Mouse (Mus musculus): Measurements from ENCODE around the gene Rps19. TPM values are rescaled to one million over a fixed set of nuclear protein-coding genes. Genes with fewer than 3 reads are reported as not detected.

Gene Rps19
- 2.7 TPM for polyA plus RNA-seq (2014; fragmentation: Illumina TruSeq; extraction: RNeasy Lipid Tissue Mini Kit (QIAGEN cat#74804); ENCODE audit: low replicate concordance)

DNA sequence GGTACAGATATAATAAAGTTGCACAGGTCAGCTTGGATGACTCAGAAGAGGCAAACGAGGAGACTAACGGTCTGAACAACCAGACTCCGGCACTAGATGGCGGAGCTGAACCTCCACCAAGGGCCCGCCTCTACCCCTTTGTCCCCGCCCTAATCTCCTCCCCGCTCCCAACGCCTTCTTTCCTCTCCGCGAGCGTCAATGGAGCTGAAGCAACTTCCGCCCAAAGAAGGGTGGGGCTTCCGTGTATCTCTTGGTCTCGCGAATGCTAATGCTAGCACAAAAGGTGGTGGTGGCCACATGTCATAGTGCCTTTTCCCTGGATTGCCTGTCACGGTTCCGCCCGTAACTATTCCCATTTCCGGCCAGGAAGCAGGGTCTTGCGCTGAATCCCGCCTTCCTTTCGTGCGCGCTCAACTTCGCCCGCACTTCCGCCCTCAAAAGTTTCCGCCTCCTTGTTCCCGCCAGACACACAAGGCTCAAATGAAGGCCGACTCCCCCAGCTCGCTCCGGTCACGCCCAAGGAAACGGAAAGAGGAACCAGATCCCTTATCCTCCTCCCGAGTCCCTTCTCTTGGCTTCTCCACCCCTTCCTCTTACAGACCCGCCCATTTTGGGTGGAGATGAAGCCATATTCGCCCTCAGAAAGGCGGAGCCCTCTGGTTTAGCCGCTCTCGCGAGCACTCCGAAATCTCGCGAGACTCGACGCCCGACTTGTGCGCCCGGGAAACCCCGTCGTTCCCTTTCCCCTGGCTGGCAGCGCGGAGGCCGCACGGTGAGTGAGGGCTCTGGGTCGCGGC is at the start of gene Rps19:
Gene Rps19, plus strand, starts transcription at position 476 of the 797 bp plus-strand sequence.

DNA sequence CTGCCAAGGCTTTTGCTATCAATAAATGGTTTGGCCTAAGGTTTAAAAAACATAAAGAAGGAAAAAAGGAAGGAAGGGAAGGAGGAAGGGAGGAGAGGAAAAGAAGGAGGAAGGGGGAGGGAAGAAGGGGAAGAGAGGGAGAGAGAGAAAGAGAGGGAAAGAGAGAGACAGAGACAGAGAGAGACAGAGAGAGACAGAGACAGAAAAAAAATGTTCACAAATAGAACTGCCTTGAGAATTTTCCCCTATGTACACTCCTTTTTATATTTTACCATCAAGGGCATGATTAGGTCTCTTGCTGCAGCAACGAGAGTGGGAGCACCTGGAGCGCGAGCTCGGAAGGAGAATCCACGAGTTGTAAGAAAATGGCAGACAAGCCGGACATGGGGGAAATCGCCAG is 22.3 kb upstream of the Rps19 start, which contains the start of gene Gm9844:
Gene Gm9844, plus strand, starts transcription at position 301 of the 400 bp plus-strand sequence.

DNA sequence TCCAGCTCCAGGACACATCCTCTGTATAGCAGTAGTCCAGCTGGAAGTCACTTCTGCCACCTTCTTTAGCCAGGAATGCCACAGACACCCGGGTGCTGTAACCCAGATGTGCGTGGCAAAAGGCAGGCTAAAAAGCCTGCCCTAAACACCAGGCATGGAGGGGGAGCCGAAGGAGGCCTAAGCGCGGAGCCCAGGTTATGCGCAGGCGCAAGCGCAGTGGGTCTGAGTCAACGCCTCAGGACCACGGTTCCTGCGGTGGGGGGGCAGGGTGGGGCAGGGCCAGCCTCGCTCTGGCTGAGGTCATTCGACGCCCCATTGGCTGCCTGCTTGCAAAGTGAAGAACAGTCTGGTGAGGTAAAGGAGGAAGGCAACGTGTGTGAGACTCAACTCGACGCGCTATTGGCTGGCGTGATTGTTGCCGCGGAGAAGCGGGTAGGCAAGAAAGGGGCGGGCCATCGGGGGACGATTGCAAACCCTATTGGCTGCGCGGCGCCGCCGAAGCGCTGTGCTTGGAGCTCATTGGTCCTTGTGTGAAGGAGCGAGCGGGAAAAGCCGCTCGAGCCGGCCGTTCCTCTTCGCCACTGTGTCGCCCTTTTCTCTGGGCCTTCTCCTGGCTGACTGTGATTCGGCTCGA is 14.5 kb upstream of the Rps19 start, which contains the start of the genes Lypd4 and Dmrtc2:
Gene Lypd4, minus strand, starts transcription at position 410 of the 634 bp plus-strand sequence.
Gene Dmrtc2, plus strand, starts transcription at position 526 of the 634 bp plus-strand sequence.

DNA sequence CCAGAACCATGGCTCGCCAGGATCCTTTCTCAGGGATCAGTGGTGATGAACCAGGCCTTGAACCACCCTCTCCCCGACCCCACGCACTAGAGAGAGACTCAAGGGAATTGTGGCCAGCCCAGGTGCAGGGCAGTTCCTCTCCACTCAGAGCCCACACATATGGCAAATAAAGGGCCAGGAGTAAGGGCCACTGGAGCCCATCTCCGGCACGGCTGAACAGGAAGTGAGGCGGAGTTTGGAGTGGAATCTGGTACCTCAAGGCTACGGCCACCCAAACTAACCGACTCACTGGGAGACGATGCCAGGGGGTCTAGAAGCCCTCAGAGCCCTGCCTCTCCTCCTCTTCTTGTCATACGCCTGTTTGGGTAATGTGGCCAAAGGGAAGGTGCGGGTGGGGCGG is 13.1 kb downstream of the Rps19 start, which contains the start of gene Cd79a:
Gene Cd79a, plus strand, starts transcription at position 158 of the 400 bp plus-strand sequence.

DNA sequence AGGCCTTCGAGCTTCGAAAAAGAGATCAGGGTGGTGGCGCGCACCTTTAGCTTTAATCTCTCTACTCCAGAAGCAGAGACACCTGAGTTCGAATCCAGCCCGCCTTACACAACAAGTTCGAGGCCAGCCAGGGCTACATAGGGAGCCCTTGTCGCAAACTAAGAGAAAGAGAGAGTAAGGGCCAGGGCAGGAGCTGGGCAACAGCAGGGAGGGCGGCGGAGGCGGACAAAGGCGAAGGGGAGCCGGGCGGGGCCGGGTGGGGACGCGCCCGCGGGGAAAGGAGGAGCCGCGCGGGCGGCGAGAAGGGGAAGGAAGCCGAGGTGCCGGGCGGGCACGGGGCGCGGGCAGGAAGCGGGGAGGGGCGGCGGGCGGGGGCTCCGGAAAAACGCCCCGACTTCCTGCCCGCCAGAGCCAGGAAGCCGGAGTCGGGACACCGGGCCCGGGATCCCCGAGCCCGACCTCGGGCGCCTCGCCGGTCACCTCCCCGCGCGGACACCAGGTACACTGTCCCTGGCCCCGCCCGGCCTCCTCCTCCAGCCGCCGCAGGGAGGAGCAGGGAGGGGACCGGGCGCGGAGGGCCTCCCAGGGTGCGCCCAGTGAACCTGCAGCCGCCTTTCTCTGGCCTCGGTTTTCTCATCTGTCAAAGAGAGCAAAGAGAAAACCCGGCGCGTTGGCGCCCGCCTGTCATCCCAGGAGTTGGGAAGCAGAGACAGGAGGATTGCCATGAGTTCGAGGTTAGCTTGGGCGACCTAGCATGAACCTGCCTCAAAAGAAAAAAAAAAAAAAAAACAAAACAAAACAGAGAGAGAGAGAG is 18.7 kb downstream of the Rps19 start, which contains the start of gene Arhgef1:
Gene Arhgef1, plus strand, starts transcription at position 283 of the 814 bp plus-strand sequence.

Other genes with a start within 250 kb of the Rps19 start
- not detected for gene Lypd3, start 247.8 kb upstream of the Rps19 start, polyA plus RNA-seq (2014; fragmentation: Illumina TruSeq; extraction: RNeasy Lipid Tissue Mini Kit (QIAGEN cat#74804); ENCODE audit: low replicate concordance)
- not detected for gene Tex101, start 207.7 kb upstream of the Rps19 start, polyA plus RNA-seq (2014; fragmentation: Illumina TruSeq; extraction: RNeasy Lipid Tissue Mini Kit (QIAGEN cat#74804); ENCODE audit: low replicate concordance)
- gene BC049730, start 175.1 kb upstream of the Rps19 start, polyA plus RNA-seq (2014; fragmentation: Illumina TruSeq; extraction: RNeasy Lipid Tissue Mini Kit (QIAGEN cat#74804); ENCODE audit: low replicate concordance) = not detected
- not detected for gene Gm4763, start 157.5 kb upstream of the Rps19 start, polyA plus RNA-seq (2014; fragmentation: Illumina TruSeq; extraction: RNeasy Lipid Tissue Mini Kit (QIAGEN cat#74804); ENCODE audit: low replicate concordance)
- gene Cd177, start 124.1 kb upstream of the Rps19 start, polyA plus RNA-seq (2014; fragmentation: Illumina TruSeq; extraction: RNeasy Lipid Tissue Mini Kit (QIAGEN cat#74804); ENCODE audit: low replicate concordance) = not detected
- 0.59 TPM for gene Ceacam10, start 107.2 kb upstream of the Rps19 start, polyA plus RNA-seq (2014; fragmentation: Illumina TruSeq; extraction: RNeasy Lipid Tissue Mini Kit (QIAGEN cat#74804); ENCODE audit: low replicate concordance)
- gene Gm9844, start 22.2 kb upstream of the Rps19 start, polyA plus RNA-seq (2014; fragmentation: Illumina TruSeq; extraction: RNeasy Lipid Tissue Mini Kit (QIAGEN cat#74804); ENCODE audit: low replicate concordance) = not detected
- not detected for gene Lypd4, start 14.4 kb upstream of the Rps19 start, polyA plus RNA-seq (2014; fragmentation: Illumina TruSeq; extraction: RNeasy Lipid Tissue Mini Kit (QIAGEN cat#74804); ENCODE audit: low replicate concordance)
- not detected for gene Dmrtc2, start 14.3 kb upstream of the Rps19 start, polyA plus RNA-seq (2014; fragmentation: Illumina TruSeq; extraction: RNeasy Lipid Tissue Mini Kit (QIAGEN cat#74804); ENCODE audit: low replicate concordance)
- gene Cd79a, start 13.0 kb downstream of the Rps19 start, polyA plus RNA-seq (2014; fragmentation: Illumina TruSeq; extraction: RNeasy Lipid Tissue Mini Kit (QIAGEN cat#74804); ENCODE audit: low replicate concordance) = 0.30 TPM
- gene Arhgef1, start 18.5 kb downstream of the Rps19 start, polyA plus RNA-seq (2014; fragmentation: Illumina TruSeq; extraction: RNeasy Lipid Tissue Mini Kit (QIAGEN cat#74804); ENCODE audit: low replicate concordance) = 0.37 TPM
- not detected for gene Gm4881, start 60.1 kb downstream of the Rps19 start, polyA plus RNA-seq (2014; fragmentation: Illumina TruSeq; extraction: RNeasy Lipid Tissue Mini Kit (QIAGEN cat#74804); ENCODE audit: low replicate concordance)
- not detected for gene Rabac1, start 88.4 kb downstream of the Rps19 start, polyA plus RNA-seq (2014; fragmentation: Illumina TruSeq; extraction: RNeasy Lipid Tissue Mini Kit (QIAGEN cat#74804); ENCODE audit: low replicate concordance)
- gene Atp1a3, start 121.6 kb downstream of the Rps19 start, polyA plus RNA-seq (2014; fragmentation: Illumina TruSeq; extraction: RNeasy Lipid Tissue Mini Kit (QIAGEN cat#74804); ENCODE audit: low replicate concordance) = not detected
- not detected for gene Grik5, start 188.0 kb downstream of the Rps19 start, polyA plus RNA-seq (2014; fragmentation: Illumina TruSeq; extraction: RNeasy Lipid Tissue Mini Kit (QIAGEN cat#74804); ENCODE audit: low replicate concordance)
- gene Zfp574, start 188.2 kb downstream of the Rps19 start, polyA plus RNA-seq (2014; fragmentation: Illumina TruSeq; extraction: RNeasy Lipid Tissue Mini Kit (QIAGEN cat#74804); ENCODE audit: low replicate concordance) = 0.71 TPM

Measured in small intestine, adult 10 weeks (tissue).